Mouse (Mus musculus): ENCODE measurements around the gene Jup. TPM values are rescaled to one million over a fixed set of nuclear protein-coding genes. Genes with fewer than 3 reads are reported as not detected.

Gene Jup
- polyA plus RNA-seq, 1 experiment from 2014 or later: 33.3 TPM

- DNase-seq (ENCODE audit: low spot score) (peak; percentile 49), ATAC-seq (no peak)
- Histone ChIP-seq H3K4me2 (ENCODE audit: low read length) (no peak overlapping the region), H3K4me3 (ENCODE audit: low read depth, low read length) (no peak overlapping the region), H3K27me3 (replicated peaks; ENCODE audit: control insufficient read depth, insufficient read depth, low read length) (no peaks in the 10 kb centered on the region), H3K36me3 (ENCODE audit: control insufficient read depth, insufficient read depth, low read length) (peaks cover 33% of the 10 kb centered on the region), H3K9me3 (replicated peaks; ENCODE audit: control insufficient read depth, low read length) (no peaks in the 10 kb centered on the region), H3K27ac (ENCODE audit: low read depth, low read length) (0 out of 2 replicates have a peak overlapping the region, but pooled peaks have one; percentile 14), H3K4me1 (ENCODE audit: control insufficient read depth, insufficient read depth, low read length) (no peaks in the 10 kb centered on the region), H3K9ac (ENCODE audit: low read length) (no peak overlapping the region)
- WGBS: 50% methylated on average over 9 of the region's 9 CpGs
These were observed 31.1 kb upstream of the Jup start for GRCm38 (mm10) chr11:100428612-100429199.

- no peaks in the 10 kb centered on the region for H3K4me1 ChIP-seq (ENCODE audit: control insufficient read depth, insufficient read depth, low read length)
- H3K27me3 ChIP-seq (replicated peaks; ENCODE audit: control insufficient read depth, insufficient read depth, low read length): no peaks in the 10 kb centered on the region
- no peak overlapping the region for H3K4me2 ChIP-seq (ENCODE audit: low read length)
- DNase-seq (ENCODE audit: low spot score) (no peak), ATAC-seq (no peak)
- 85% methylated on average over 3 of the region's 3 CpGs for WGBS
- H3K27ac ChIP-seq (ENCODE audit: low read depth, low read length): no peak overlapping the region
- H3K4me3 ChIP-seq (ENCODE audit: low read depth, low read length): no peak overlapping the region
- peaks cover 19% of the 10 kb centered on the region; the same call in 1 of the 2 replicates for H3K36me3 ChIP-seq (ENCODE audit: control insufficient read depth, insufficient read depth, low read length)
- no peak overlapping the region for H3K9ac ChIP-seq (ENCODE audit: low read length)
- H3K9me3 ChIP-seq (replicated peaks; ENCODE audit: control insufficient read depth, low read length): no peaks in the 10 kb centered on the region
These were observed 29.3 kb upstream of the Jup start for GRCm38 (mm10) chr11:100426820-100427219.

DNA sequence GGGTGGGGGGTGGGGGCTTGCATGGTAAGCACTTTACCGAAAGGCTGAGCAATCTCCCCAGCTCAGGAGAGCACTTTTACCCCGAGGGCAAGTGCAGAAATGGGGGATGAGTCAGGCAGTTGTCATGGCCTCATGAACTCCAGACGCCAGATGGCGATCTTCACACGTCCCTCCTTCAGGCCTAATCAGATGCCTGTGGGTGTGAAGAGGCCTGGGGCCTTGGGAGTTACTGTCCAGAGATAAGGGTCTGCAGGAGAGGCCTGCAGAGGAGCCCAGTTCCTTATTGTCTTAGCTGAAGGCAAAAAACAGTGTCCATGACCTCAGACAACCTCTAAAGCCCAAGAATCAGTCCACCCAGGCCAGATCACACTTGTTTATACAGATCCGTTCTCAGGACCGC lies 28.3 kb upstream of the Jup start:
- H3K9ac ChIP-seq (ENCODE audit: low read length): no peak overlapping the region
- WGBS: 45% methylated on average over 7 of the region's 7 CpGs
- H3K27me3 ChIP-seq (replicated peaks; ENCODE audit: control insufficient read depth, insufficient read depth, low read length): no peaks in the 10 kb centered on the region
- peak; percentile 73 for DNase-seq (ENCODE audit: low spot score)
- no peak overlapping the region for H3K4me3 ChIP-seq (ENCODE audit: low read depth, low read length)
- H3K4me1 ChIP-seq (ENCODE audit: control insufficient read depth, insufficient read depth, low read length): no peaks in the 10 kb centered on the region
- H3K9me3 ChIP-seq (replicated peaks; ENCODE audit: control insufficient read depth, low read length): no peaks in the 10 kb centered on the region
- no peak for ATAC-seq
- no peak overlapping the region for H3K4me2 ChIP-seq (ENCODE audit: low read length)
- H3K27ac ChIP-seq (ENCODE audit: low read depth, low read length): no peak overlapping the region
- peaks cover 17% of the 10 kb centered on the region; the same call in 1 of the 2 replicates for H3K36me3 ChIP-seq (ENCODE audit: control insufficient read depth, insufficient read depth, low read length)

- Histone ChIP-seq H3K9me3 (replicated peaks; ENCODE audit: control insufficient read depth, low read length) (no peaks in the 10 kb centered on the region), H3K4me2 (ENCODE audit: low read length) (no peak overlapping the region), H3K4me3 (ENCODE audit: low read depth, low read length) (no peak overlapping the region), H3K36me3 (ENCODE audit: control insufficient read depth, insufficient read depth, low read length) (no peaks in the 10 kb centered on the region), H3K27ac (ENCODE audit: low read depth, low read length) (no peak overlapping the region), H3K27me3 (replicated peaks; ENCODE audit: control insufficient read depth, insufficient read depth, low read length) (no peaks in the 10 kb centered on the region), H3K9ac (ENCODE audit: low read length) (no peak overlapping the region), H3K4me1 (ENCODE audit: control insufficient read depth, insufficient read depth, low read length) (no peaks in the 10 kb centered on the region)
- DNase-seq (ENCODE audit: low spot score) (no peak), ATAC-seq (no peak)
- WGBS: 90% methylated on average over 7 of the region's 7 CpGs
These were observed 26.3 kb upstream of the Jup start for GRCm38 (mm10) chr11:100423836-100424235.

DNA sequence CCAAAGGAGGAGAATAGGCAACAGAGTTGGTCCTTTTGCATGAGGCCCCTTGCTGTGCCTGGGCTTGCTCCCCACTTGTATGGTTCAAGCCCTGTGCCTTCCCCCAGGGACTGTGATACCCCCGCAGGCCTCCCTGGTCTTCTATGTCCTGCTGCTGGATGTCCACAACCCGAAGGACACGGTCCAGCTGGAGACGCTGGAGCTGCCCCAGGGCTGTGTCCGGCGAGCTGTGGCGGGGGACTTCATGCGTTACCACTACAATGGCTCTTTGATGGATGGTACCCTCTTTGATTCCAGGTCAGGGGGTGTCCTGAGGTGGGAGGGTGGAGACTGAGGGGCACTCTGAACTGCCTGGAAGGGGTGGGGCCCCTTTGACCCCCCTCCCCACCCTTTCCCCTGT lies 24.0 kb upstream of the Jup start:
- no peaks in the 10 kb centered on the region for H3K4me1 ChIP-seq (ENCODE audit: control insufficient read depth, insufficient read depth, low read length)
- H3K27me3 ChIP-seq (replicated peaks; ENCODE audit: control insufficient read depth, insufficient read depth, low read length): no peaks in the 10 kb centered on the region
- no peak overlapping the region for H3K9ac ChIP-seq (ENCODE audit: low read length)
- WGBS: 77% methylated on average over 8 of the region's 8 CpGs
- no peak overlapping the region for H3K4me2 ChIP-seq (ENCODE audit: low read length)
- H3K4me3 ChIP-seq (ENCODE audit: low read depth, low read length): no peak overlapping the region
- H3K9me3 ChIP-seq (replicated peaks; ENCODE audit: control insufficient read depth, low read length): no peaks in the 10 kb centered on the region
- no peak for DNase-seq (ENCODE audit: low spot score)
- H3K36me3 ChIP-seq (ENCODE audit: control insufficient read depth, insufficient read depth, low read length): no peaks in the 10 kb centered on the region
- no peak for ATAC-seq
- no peak overlapping the region for H3K27ac ChIP-seq (ENCODE audit: low read depth, low read length)

- no peak within 1 kb of the TSS; the same call in 1 of the 2 replicates for H3K27ac ChIP-seq (ENCODE audit: low read depth, low read length)
- peak; percentile 16; the same call in 1 of the 2 replicates for ATAC-seq
- H3K4me2 ChIP-seq (ENCODE audit: low read length): peak within 1 kb of the TSS; percentile 64
- DNase-seq (ENCODE audit: low spot score): no peak
- no peaks in the 10 kb centered on the region for H3K4me1 ChIP-seq (ENCODE audit: control insufficient read depth, insufficient read depth, low read length)
- H3K36me3 ChIP-seq (ENCODE audit: control insufficient read depth, insufficient read depth, low read length): no peaks in the 10 kb centered on the region
- H3K9me3 ChIP-seq (replicated peaks; ENCODE audit: control insufficient read depth, low read length): no peaks in the 10 kb centered on the region
- WGBS: under 1% methylated on average over 26 of the region's 31 CpGs
- H3K27me3 ChIP-seq (replicated peaks; ENCODE audit: control insufficient read depth, insufficient read depth, low read length): peaks cover 13% of the 10 kb centered on the region; the same call in 1 of the 2 replicates
- H3K9ac ChIP-seq (ENCODE audit: low read length): peak within 1 kb of the TSS; percentile 70
- H3K4me3 ChIP-seq (ENCODE audit: low read depth, low read length): peak within 1 kb of the TSS; percentile 56
These were observed 17.6 kb upstream of the Jup start, which contains the start of gene Fkbp10 for GRCm38 (mm10) chr11:100414914-100415822. TSS of gene Fkbp10 (plus strand) at chr11:100415697.

GRCm38 (mm10) chr11:100414021-100414913 lies 16.7 kb upstream of the Jup start, which contains the start of gene P3h4:
TSS of gene P3h4 (minus strand) at chr11:100414836.
- Histone ChIP-seq H3K9ac (ENCODE audit: low read length) (peak within 1 kb of the TSS; percentile 70), H3K36me3 (ENCODE audit: control insufficient read depth, insufficient read depth, low read length) (peaks cover under 1% of the 10 kb centered on the region; the same call in 1 of the 2 replicates), H3K4me1 (ENCODE audit: control insufficient read depth, insufficient read depth, low read length) (no peaks in the 10 kb centered on the region), H3K9me3 (replicated peaks; ENCODE audit: control insufficient read depth, low read length) (no peaks in the 10 kb centered on the region), H3K4me2 (ENCODE audit: low read length) (peak within 1 kb of the TSS; percentile 64), H3K27ac (ENCODE audit: low read depth, low read length) (no peak within 1 kb of the TSS; the same call in 1 of the 2 replicates), H3K4me3 (ENCODE audit: low read depth, low read length) (peak within 1 kb of the TSS; percentile 56), H3K27me3 (replicated peaks; ENCODE audit: control insufficient read depth, insufficient read depth, low read length) (peaks cover 13% of the 10 kb centered on the region; the same call in 1 of the 2 replicates)
- 1% methylated on average over 89 of the region's 93 CpGs for WGBS
- peak; percentile 92 for ATAC-seq
- DNase-seq (ENCODE audit: low spot score): peak; percentile 81

GRCm38 (mm10) chr11:100413541-100413940 lies 16.0 kb upstream of the Jup start:
- Histone ChIP-seq H3K9me3 (replicated peaks; ENCODE audit: control insufficient read depth, low read length) (no peaks in the 10 kb centered on the region), H3K4me2 (ENCODE audit: low read length) (peak overlapping the region; percentile 64), H3K4me3 (ENCODE audit: low read depth, low read length) (peak overlapping the region; percentile 56), H3K27me3 (replicated peaks; ENCODE audit: control insufficient read depth, insufficient read depth, low read length) (peaks cover 13% of the 10 kb centered on the region; the same call in 1 of the 2 replicates), H3K27ac (ENCODE audit: low read depth, low read length) (no peak overlapping the region), H3K4me1 (ENCODE audit: control insufficient read depth, insufficient read depth, low read length) (no peaks in the 10 kb centered on the region), H3K36me3 (ENCODE audit: control insufficient read depth, insufficient read depth, low read length) (peaks cover 6% of the 10 kb centered on the region; the same call in 1 of the 2 replicates), H3K9ac (ENCODE audit: low read length) (peak overlapping the region; percentile 70; the same call in 1 of the 2 replicates)
- WGBS: 74% methylated on average over 11 of the region's 11 CpGs
- ATAC-seq (no peak), DNase-seq (ENCODE audit: low spot score) (no peak)

All from forebrain, embryonic 14.5 days (tissue).